Mouse (Mus musculus): ENCODE results near the gene Cltc. TPM values are rescaled to one million over a fixed set of nuclear protein-coding genes. Genes with fewer than 3 reads are reported as not detected.

Cltc gene
- polyA plus RNA-seq, 1 experiment from 2014 or later = 214 TPM

GRCm38 (mm10) chr11:86653446-86653845, 103.9 kb downstream of the Cltc start:
- H3K4me3 ChIP-seq (ENCODE audit: low read depth, low read length) = no peak overlapping the region
- no peaks in the 10 kb centered on the region for H3K4me1 ChIP-seq (ENCODE audit: control insufficient read depth, insufficient read depth, low read length)
- no peak overlapping the region for H3K4me2 ChIP-seq (ENCODE audit: low read depth)
- no peak for ATAC-seq (ENCODE audit: insufficient read depth, low FRiP score, low TSS enrichment)
- no peaks in the 10 kb centered on the region for H3K36me3 ChIP-seq (ENCODE audit: control insufficient read depth, insufficient read depth, low read length)
- peak; percentile 14 for DNase-seq (ENCODE audit: low spot score)
- WGBS = 44% methylated on average over 3 of the region's 3 CpGs
- H3K9me3 ChIP-seq (ENCODE audit: control insufficient read depth, low read length) = no peaks in the 10 kb centered on the region
- H3K27me3 ChIP-seq (ENCODE audit: control insufficient read depth, insufficient read depth, low read length) = no peaks in the 10 kb centered on the region
- no peak overlapping the region for H3K27ac ChIP-seq (ENCODE audit: low read depth, low read length)
- no peak overlapping the region for H3K9ac ChIP-seq (ENCODE audit: low read length)

GRCm38 (mm10) chr11:86652578-86652979, 104.8 kb downstream of the Cltc start:
- WGBS = 90% methylated on average over 4 of the region's 4 CpGs
- DNase-seq (ENCODE audit: low spot score) (no peak), ATAC-seq (ENCODE audit: insufficient read depth, low FRiP score, low TSS enrichment) (no peak)
- no peak overlapping the region for H3K4me2 ChIP-seq (ENCODE audit: low read depth)
- H3K9ac ChIP-seq (ENCODE audit: low read length) = no peak overlapping the region
- H3K4me1 ChIP-seq (ENCODE audit: control insufficient read depth, insufficient read depth, low read length) = no peaks in the 10 kb centered on the region
- no peaks in the 10 kb centered on the region for H3K36me3 ChIP-seq (ENCODE audit: control insufficient read depth, insufficient read depth, low read length)
- H3K27ac ChIP-seq (ENCODE audit: low read depth, low read length) = no peak overlapping the region
- no peaks in the 10 kb centered on the region for H3K9me3 ChIP-seq (ENCODE audit: control insufficient read depth, low read length)
- H3K27me3 ChIP-seq (ENCODE audit: control insufficient read depth, insufficient read depth, low read length) = no peaks in the 10 kb centered on the region
- no peak overlapping the region for H3K4me3 ChIP-seq (ENCODE audit: low read depth, low read length)

GRCm38 (mm10) chr11:86650676-86651075, 106.7 kb downstream of the Cltc start:
- no peaks in the 10 kb centered on the region for H3K4me1 ChIP-seq (ENCODE audit: control insufficient read depth, insufficient read depth, low read length)
- no peaks in the 10 kb centered on the region for H3K9me3 ChIP-seq (ENCODE audit: control insufficient read depth, low read length)
- no peak for ATAC-seq (ENCODE audit: insufficient read depth, low FRiP score, low TSS enrichment)
- H3K27me3 ChIP-seq (ENCODE audit: control insufficient read depth, insufficient read depth, low read length) = no peaks in the 10 kb centered on the region
- DNase-seq (ENCODE audit: low spot score) = no peak
- no peak overlapping the region for H3K27ac ChIP-seq (ENCODE audit: low read depth, low read length)
- no peak overlapping the region for H3K9ac ChIP-seq (ENCODE audit: low read length)
- WGBS = 80% methylated on average over 6 of the region's 6 CpGs
- H3K4me2 ChIP-seq (ENCODE audit: low read depth) = no peak overlapping the region
- H3K36me3 ChIP-seq (ENCODE audit: control insufficient read depth, insufficient read depth, low read length) = no peaks in the 10 kb centered on the region
- no peak overlapping the region for H3K4me3 ChIP-seq (ENCODE audit: low read depth, low read length)

- no peaks in the 10 kb centered on the region for H3K4me1 ChIP-seq (ENCODE audit: control insufficient read depth, insufficient read depth, low read length)
- H3K27me3 ChIP-seq (ENCODE audit: control insufficient read depth, insufficient read depth, low read length) = no peaks in the 10 kb centered on the region
- no peak overlapping the region for H3K9ac ChIP-seq (ENCODE audit: low read length)
- ATAC-seq (ENCODE audit: insufficient read depth, low FRiP score, low TSS enrichment) = no peak
- no peak overlapping the region for H3K27ac ChIP-seq (ENCODE audit: low read depth, low read length)
- DNase-seq (ENCODE audit: low spot score) = no peak
- WGBS = 87% methylated on average over 1 of the region's 1 CpGs
- no peak overlapping the region for H3K4me3 ChIP-seq (ENCODE audit: low read depth, low read length)
- H3K4me2 ChIP-seq (ENCODE audit: low read depth) = no peak overlapping the region
- H3K9me3 ChIP-seq (ENCODE audit: control insufficient read depth, low read length) = no peaks in the 10 kb centered on the region
- H3K36me3 ChIP-seq (ENCODE audit: control insufficient read depth, insufficient read depth, low read length) = no peaks in the 10 kb centered on the region
Observed at GRCm38 (mm10) chr11:86649542-86649941, 107.8 kb downstream of the Cltc start.

GRCm38 (mm10) chr11:86647706-86648447, 109.5 kb downstream of the Cltc start:
- Histone ChIP-seq H3K27ac (ENCODE audit: low read depth, low read length) (no peak overlapping the region), H3K9me3 (ENCODE audit: control insufficient read depth, low read length) (no peaks in the 10 kb centered on the region), H3K36me3 (ENCODE audit: control insufficient read depth, insufficient read depth, low read length) (no peaks in the 10 kb centered on the region; the same call in 1 of the 2 replicates), H3K4me2 (ENCODE audit: low read depth) (no peak overlapping the region), H3K9ac (ENCODE audit: low read length) (no peak overlapping the region), H3K27me3 (ENCODE audit: control insufficient read depth, insufficient read depth, low read length) (no peaks in the 10 kb centered on the region), H3K4me1 (ENCODE audit: control insufficient read depth, insufficient read depth, low read length) (no peaks in the 10 kb centered on the region), H3K4me3 (ENCODE audit: low read depth, low read length) (no peak overlapping the region)
- 76% methylated on average over 15 of the region's 15 CpGs for WGBS
- DNase-seq (ENCODE audit: low spot score) (no peak), ATAC-seq (ENCODE audit: insufficient read depth, low FRiP score, low TSS enrichment) (no peak)

- Histone ChIP-seq H3K4me1 (ENCODE audit: control insufficient read depth, insufficient read depth, low read length) (no peaks in the 10 kb centered on the region), H3K27me3 (ENCODE audit: control insufficient read depth, insufficient read depth, low read length) (no peaks in the 10 kb centered on the region), H3K9me3 (ENCODE audit: control insufficient read depth, low read length) (no peaks in the 10 kb centered on the region), H3K9ac (ENCODE audit: low read length) (no peak overlapping the region), H3K36me3 (ENCODE audit: control insufficient read depth, insufficient read depth, low read length) (no peaks in the 10 kb centered on the region; the same call in 1 of the 2 replicates), H3K27ac (ENCODE audit: low read depth, low read length) (no peak overlapping the region), H3K4me2 (ENCODE audit: low read depth) (no peak overlapping the region), H3K4me3 (ENCODE audit: low read depth, low read length) (no peak overlapping the region)
- WGBS = 94% methylated on average over 3 of the region's 3 CpGs
- ATAC-seq (ENCODE audit: insufficient read depth, low FRiP score, low TSS enrichment) = no peak
- no peak for DNase-seq (ENCODE audit: low spot score)
Observed at GRCm38 (mm10) chr11:86646885-86647459, 110.4 kb downstream of the Cltc start.

- Histone ChIP-seq H3K9me3 (ENCODE audit: control insufficient read depth, low read length) (no peaks in the 10 kb centered on the region), H3K27me3 (ENCODE audit: control insufficient read depth, insufficient read depth, low read length) (no peaks in the 10 kb centered on the region), H3K4me2 (ENCODE audit: low read depth) (no peak overlapping the region), H3K9ac (ENCODE audit: low read length) (no peak overlapping the region), H3K4me1 (ENCODE audit: control insufficient read depth, insufficient read depth, low read length) (no peaks in the 10 kb centered on the region), H3K4me3 (ENCODE audit: low read depth, low read length) (no peak overlapping the region), H3K27ac (ENCODE audit: low read depth, low read length) (no peak overlapping the region), H3K36me3 (ENCODE audit: control insufficient read depth, insufficient read depth, low read length) (no peaks in the 10 kb centered on the region; the same call in 1 of the 2 replicates)
- 62% methylated on average over 7 of the region's 7 CpGs for whole genome bisulfite sequencing
- DNase-seq (ENCODE audit: low spot score) = no peak
- no peak for ATAC-seq (ENCODE audit: insufficient read depth, low FRiP score, low TSS enrichment)
Observed at GRCm38 (mm10) chr11:86646136-86646834, 111.1 kb downstream of the Cltc start.

- DNase-seq (ENCODE audit: low spot score) (no peak), ATAC-seq (ENCODE audit: insufficient read depth, low FRiP score, low TSS enrichment) (no peak)
- no peak overlapping the region for H3K4me2 ChIP-seq (ENCODE audit: low read depth)
- no peaks in the 10 kb centered on the region for H3K9me3 ChIP-seq (ENCODE audit: control insufficient read depth, low read length)
- H3K9ac ChIP-seq (ENCODE audit: low read length) = no peak overlapping the region
- no peaks in the 10 kb centered on the region for H3K27me3 ChIP-seq (ENCODE audit: control insufficient read depth, insufficient read depth, low read length)
- no peak overlapping the region for H3K27ac ChIP-seq (ENCODE audit: low read depth, low read length)
- H3K4me3 ChIP-seq (ENCODE audit: low read depth, low read length) = no peak overlapping the region
- no peaks in the 10 kb centered on the region for H3K4me1 ChIP-seq (ENCODE audit: control insufficient read depth, insufficient read depth, low read length)
- H3K36me3 ChIP-seq (ENCODE audit: control insufficient read depth, insufficient read depth, low read length) = no peaks in the 10 kb centered on the region; the same call in 1 of the 2 replicates
- 97% methylated on average over 4 of the region's 4 CpGs for WGBS
Observed at GRCm38 (mm10) chr11:86644553-86644952, 112.8 kb downstream of the Cltc start.
